Mouse (Mus musculus) embryonic fibroblast, embryonic 13.5 days (primary cell): ENCODE measurements around the gene Med18.

ENCODE experiments used
- CTCF ChIP-seq: IDR thresholded peaks from 2 replicates; pipeline ENCODE4 v1.5.1; 2011; ENCODE audit warnings: mild to moderate bottlenecking, control low read depth, low read length, moderate library complexity, borderline replicate concordance; ENCODE audit not compliant: insufficient read depth
- POLR2A ChIP-seq: IDR thresholded peaks from 2 replicates; pipeline ENCODE4 v1.6.1; 2011; ENCODE audit warnings: low read depth, mild to moderate bottlenecking, control low read depth, low read length, moderate library complexity

DNA sequence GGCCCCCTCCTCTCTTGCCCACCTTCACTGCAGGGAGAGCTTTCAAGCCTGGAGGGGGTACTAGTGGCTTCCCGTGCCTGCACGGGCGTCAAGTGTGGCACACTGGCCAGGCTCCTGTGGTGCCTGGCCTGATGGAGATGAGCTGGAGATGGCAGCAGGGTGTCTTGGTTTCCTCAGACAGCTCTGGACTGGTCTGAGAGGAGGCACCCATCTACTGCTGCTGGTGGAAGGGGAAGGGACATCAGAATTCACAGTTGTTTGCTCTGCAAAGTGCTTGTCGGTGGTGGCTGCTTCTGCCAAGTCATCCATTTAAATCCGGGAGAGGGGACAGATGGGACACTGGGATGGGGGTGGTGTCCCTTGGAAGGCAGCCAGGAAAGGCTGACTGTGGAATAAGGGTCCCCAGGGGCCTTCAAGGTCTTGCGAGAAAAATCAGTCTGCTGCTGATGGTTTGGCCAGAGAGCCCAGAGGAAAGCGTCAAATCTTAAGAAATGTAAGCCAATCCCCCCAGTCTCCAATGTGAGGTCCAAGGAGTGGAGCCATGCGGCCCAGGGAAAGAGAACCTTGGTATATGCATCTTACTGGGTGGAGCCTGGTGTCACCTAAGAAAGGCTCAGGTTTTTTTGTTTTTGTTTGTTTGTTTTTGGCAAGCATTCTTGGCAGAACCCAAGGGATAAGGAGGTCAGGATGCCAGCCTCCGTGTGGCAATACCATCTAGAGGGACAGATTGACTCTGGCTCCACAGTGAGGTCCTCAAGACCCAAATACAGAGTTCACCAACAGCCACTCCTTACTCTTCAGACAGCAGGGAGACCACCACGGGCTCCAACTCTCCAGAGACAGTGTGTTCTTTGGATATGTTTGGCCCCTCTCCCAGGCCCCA lies 28.7 kb upstream of the Med18 start:
- TF ChIP-seq CTCF (no peak), POLR2A (no peak)
